Mouse (Mus musculus): ENCODE measurements around the gene Nkx2-5. TPM values are rescaled to one million over a fixed set of nuclear protein-coding genes. Genes with fewer than 3 reads are reported as not detected.

Nkx2-5 gene
- polyA plus RNA-seq, 1 experiment from 2014 or later: 2.9 TPM

Other genes with a start within 250 kb of the Nkx2-5 start
- 186 and 203 TPM in 2 replicates for gene Atp6v0e, start 181.8 kb downstream of the Nkx2-5 start, polyA plus RNA-seq (2015; fragmentation: Nextera tagmentation; extraction: Ambion mirVana)
- 8.9 and 11.6 TPM in 2 replicates for gene Crebrf, start 129.4 kb downstream of the Nkx2-5 start, polyA plus RNA-seq (2015; fragmentation: Nextera tagmentation; extraction: Ambion mirVana)
- gene Bnip1, start 63.9 kb downstream of the Nkx2-5 start, polyA plus RNA-seq (2015; fragmentation: Nextera tagmentation; extraction: Ambion mirVana): 45.2 and 47.7 TPM in 2 replicates
- gene Kifc5b, start 72.1 kb upstream of the Nkx2-5 start, polyA plus RNA-seq (2015; fragmentation: Nextera tagmentation; extraction: Ambion mirVana): 9.0 and 12.9 TPM in 2 replicates
- gene Phf1, start 88.0 kb upstream of the Nkx2-5 start, polyA plus RNA-seq (2015; fragmentation: Nextera tagmentation; extraction: Ambion mirVana): 9.7 and 10.0 TPM in 2 replicates
- gene Cuta, start 94.6 kb upstream of the Nkx2-5 start, polyA plus RNA-seq (2015; fragmentation: Nextera tagmentation; extraction: Ambion mirVana): 194 and 199 TPM in 2 replicates
- 0.90 and 1.9 TPM in 2 replicates for gene Syngap1, start 96.2 kb upstream of the Nkx2-5 start, polyA plus RNA-seq (2015; fragmentation: Nextera tagmentation; extraction: Ambion mirVana)
- 16.5 and 17.1 TPM in 2 replicates for gene Zbtb9, start 128.2 kb upstream of the Nkx2-5 start, polyA plus RNA-seq (2015; fragmentation: Nextera tagmentation; extraction: Ambion mirVana)
- gene Bak1, start 184.0 kb upstream of the Nkx2-5 start, polyA plus RNA-seq (2015; fragmentation: Nextera tagmentation; extraction: Ambion mirVana): 7.8 and 8.1 TPM in 2 replicates
- gene Itpr3, start 212.3 kb upstream of the Nkx2-5 start, polyA plus RNA-seq (2015; fragmentation: Nextera tagmentation; extraction: Ambion mirVana): 6.1 TPM in 2 replicates